Mouse (Mus musculus) hindbrain, embryonic 16.5 days (tissue): ENCODE measurements around the gene Inpp5e. TPM values are rescaled to one million over a fixed set of nuclear protein-coding genes. Genes with fewer than 3 reads are reported as not detected.
A peak's percentile ranks its signal among the peaks of the same experiment; 100 is the strongest.

Experiments used
- ATAC-seq: fragments of 200-750 bp; cut with Nextera tagmentation; 2 replicates; pipeline ENCODE4 v1.8.0; 2017; ENCODE audit warnings: moderate TSS enrichment, moderate library complexity
- H3K27ac ChIP-seq: fragments of 300-500 bp; sonication (generic); 2 replicates; pipeline ENCODE4 v1.5.1; 2014; ENCODE audit warnings: low read depth, mild to moderate bottlenecking, control low read depth, low read length, moderate library complexity
- H3K27me3 ChIP-seq: fragments of 300-500 bp; sonication (generic); replicated peaks from 2 replicates; pipeline ENCODE4 v1.6.1; 2014; ENCODE audit warnings: low read length; ENCODE audit not compliant: control insufficient read depth, insufficient read depth
- H3K36me3 ChIP-seq: fragments of 300-500 bp; sonication (generic); 2 replicates; pipeline ENCODE4 v1.6.1; 2014; ENCODE audit warnings: mild to moderate bottlenecking, low read length, moderate library complexity, mixed read lengths; ENCODE audit not compliant: control insufficient read depth, insufficient read depth
- H3K4me1 ChIP-seq: fragments of 300-500 bp; sonication (generic); 2 replicates; pipeline ENCODE4 v1.6.1; 2014; ENCODE audit warnings: low read depth, low read length; ENCODE audit not compliant: control insufficient read depth, insufficient read depth
- H3K4me2 ChIP-seq: fragments of 300-500 bp; sonication (generic); 2 replicates; pipeline ENCODE4 v1.6.1; 2014; ENCODE audit warnings: mild to moderate bottlenecking, low read length, control low read depth, moderate library complexity
- H3K4me3 ChIP-seq: fragments of 300-500 bp; sonication (generic); 2 replicates; pipeline ENCODE4 v1.5.1; 2014; ENCODE audit warnings: mild to moderate bottlenecking, low read length, control low read depth, moderate library complexity
- H3K9ac ChIP-seq: fragments of 300-500 bp; sonication (generic); 2 replicates; pipeline ENCODE4 v1.6.1; 2014; ENCODE audit warnings: low read depth, mild to moderate bottlenecking, control low read depth, low read length, moderate library complexity
- H3K9me3 ChIP-seq: fragments of 300-500 bp; sonication (generic); 2 replicates; pipeline ENCODE4 v1.6.1; 2014; ENCODE audit warnings: mild to moderate bottlenecking, low read length, moderate library complexity; ENCODE audit not compliant: control insufficient read depth
- WGBS: fragments of 180-500 bp; shearing (Covaris S2); extraction: QIAGEN DNeasy Blood & Tissue Kit; methylation state at CpG from one replicate; pipeline ENCODE4 v1.1.7; 2014; 5-methylcytosine and 5-hydroxymethylcytosine counted together
- polyA plus RNA-seq: library from polyadenylated mRNA; unstranded; fragments of >200 nt; fragmentation: Nextera tagmentation; extraction: Ambion mirVana; gene quantifications from 2 replicates; pipeline ENCODE4 v1.2.1, GENCODE M21; 2015

The Inpp5e gene
- polyA plus RNA-seq, 1 experiment from 2014 or later = 24.9 TPM

- H3K4me2 ChIP-seq = peak within 1 kb of the TSS; percentile 96
- H3K9ac ChIP-seq = peak within 1 kb of the TSS; percentile 92
- WGBS = 2% methylated on average over 61 of the region's 62 CpGs
- no peaks in the 10 kb centered on the region for H3K9me3 ChIP-seq
- peak; percentile 85 for ATAC-seq
- H3K4me1 ChIP-seq = peaks cover 19% of the 10 kb centered on the region
- H3K4me3 ChIP-seq = peak within 1 kb of the TSS; percentile 88
- peak within 1 kb of the TSS; percentile 89 for H3K27ac ChIP-seq
- H3K36me3 ChIP-seq = peaks cover 19% of the 10 kb centered on the region
- H3K27me3 ChIP-seq = no peaks in the 10 kb centered on the region
These were observed 57.4 kb downstream of the Inpp5e start, which contains the start of gene Dnlz for GRCm38 (mm10) chr2:26351358-26352290. Gene Dnlz (minus strand): TSS chr2:26352110.

- Histone ChIP-seq H3K36me3 (peaks cover 48% of the 10 kb centered on the region), H3K4me1 (peaks cover 15% of the 10 kb centered on the region), H3K27me3 (no peaks in the 10 kb centered on the region), H3K4me3 (no peak overlapping the region), H3K4me2 (no peak overlapping the region), H3K27ac (no peak overlapping the region), H3K9me3 (no peaks in the 10 kb centered on the region), H3K9ac (no peak overlapping the region)
- no peak for ATAC-seq
- 74% methylated on average over 6 of the region's 6 CpGs for WGBS
These were observed 60.8 kb downstream of the Inpp5e start for GRCm38 (mm10) chr2:26348241-26348640.

Other genes with a start within 250 kb of the Inpp5e start
- gene Lhx3, start 200.9 kb downstream of the Inpp5e start, polyA plus RNA-seq = 3.3 and 4.5 TPM in 2 replicates
- 15.3 and 16.7 TPM in 2 replicates for gene Qsox2, start 171.7 kb downstream of the Inpp5e start, polyA plus RNA-seq
- gene Ccdc187, start 114.6 kb downstream of the Inpp5e start, polyA plus RNA-seq = 0.15 and 0.19 TPM in 2 replicates
- 177 and 185 TPM in 2 replicates for gene Gpsm1, start 93.7 kb downstream of the Inpp5e start, polyA plus RNA-seq
- gene Dnlz, start 57.1 kb downstream of the Inpp5e start, polyA plus RNA-seq = 30.1 and 32.6 TPM in 2 replicates
- gene Card9, start 48.3 kb downstream of the Inpp5e start, polyA plus RNA-seq = 1.9 and 2.9 TPM in 2 replicates
- gene Snapc4, start 28.6 kb downstream of the Inpp5e start, polyA plus RNA-seq = 29.1 and 36.4 TPM in 2 replicates
- 158 and 169 TPM in 2 replicates for gene Entr1, start 19.9 kb downstream of the Inpp5e start, polyA plus RNA-seq
- 96.0 and 98.9 TPM in 2 replicates for gene Pmpca, start 19.9 kb downstream of the Inpp5e start, polyA plus RNA-seq
- 15.4 and 19.3 TPM in 2 replicates for gene Sec16a, start 36.0 kb upstream of the Inpp5e start, polyA plus RNA-seq
- 13.3 and 15.1 TPM in 2 replicates for gene Notch1, start 107.5 kb upstream of the Inpp5e start, polyA plus RNA-seq
- gene Egfl7, start 170.8 kb upstream of the Inpp5e start, polyA plus RNA-seq = 75.4 and 76.2 TPM in 2 replicates
- gene Gm20532, start 177.4 kb upstream of the Inpp5e start, polyA plus RNA-seq = not detected in 2 replicates
- gene Agpat2, start 195.2 kb upstream of the Inpp5e start, polyA plus RNA-seq = 6.2 and 7.2 TPM in 2 replicates
- 153 and 156 TPM in 2 replicates for gene Fam69b, start 219.3 kb upstream of the Inpp5e start, polyA plus RNA-seq